Mouse (Mus musculus): ENCODE data around the gene Gm10217. TPM values are rescaled to one million over a fixed set of nuclear protein-coding genes. Genes with fewer than 3 reads are reported as not detected.

The Gm10217 gene
- polyA plus RNA-seq, 1 experiment from 2014 or later = not detected

Other genes starting within 250 kb of the Gm10217 start
- 1.3 and 1.4 TPM in 2 replicates for gene Fam155a, start 93.1 kb upstream of the Gm10217 start, polyA plus RNA-seq (2016; fragmentation: Nextera tagmentation; extraction: Ambion mirVana)
- 6.6 and 8.1 TPM in 2 replicates for gene Lig4, start 113.4 kb downstream of the Gm10217 start, polyA plus RNA-seq (2016; fragmentation: Nextera tagmentation; extraction: Ambion mirVana)
- 20.7 and 22.8 TPM in 2 replicates for gene Abhd13, start 113.5 kb downstream of the Gm10217 start, polyA plus RNA-seq (2016; fragmentation: Nextera tagmentation; extraction: Ambion mirVana)
- gene Tnfsf13b, start 142.2 kb downstream of the Gm10217 start, polyA plus RNA-seq (2016; fragmentation: Nextera tagmentation; extraction: Ambion mirVana) = 0.33 TPM in 2 replicates